Mouse (Mus musculus) small intestine, adult 2 months (tissue): ENCODE results near the gene Gm47289. TPM values are rescaled to one million over a fixed set of nuclear protein-coding genes. Genes with fewer than 3 reads are reported as not detected.

Experiments
- H3K27ac ChIP-seq: fragments of 200-500 bp; 2 replicates; pipeline ENCODE4 v1.5.1; 2012; ENCODE audit warnings: low read depth, low read length, control low read depth, inconsistent platforms; ENCODE audit not compliant: insufficient read depth
- H3K27me3 ChIP-seq: fragments of 200-500 bp; 2 replicates; pipeline ENCODE4 v1.6.1; 2012; ENCODE audit warnings: mild to moderate bottlenecking, moderate library complexity, low read length, inconsistent platforms; ENCODE audit not compliant: control insufficient read depth, insufficient read depth
- H3K36me3 ChIP-seq: fragments of 200-500 bp; 2 replicates; pipeline ENCODE4 v1.6.1; 2012; ENCODE audit warnings: mild to moderate bottlenecking, low read length, control low read depth, inconsistent platforms; ENCODE audit not compliant: control insufficient read depth, insufficient read depth
- H3K4me1 ChIP-seq: fragments of 200-500 bp; 2 replicates; pipeline ENCODE4 v1.6.1; 2012; ENCODE audit warnings: low read length, inconsistent platforms, mixed read lengths; ENCODE audit not compliant: control insufficient read depth, insufficient read depth, insufficient read length
- H3K4me3 ChIP-seq: fragments of 200-500 bp; 2 replicates; pipeline ENCODE4 v1.5.1; 2012; ENCODE audit warnings: low read depth, mild to moderate bottlenecking, control low read depth, inconsistent platforms, low read length, moderate library complexity
- CTCF ChIP-seq: fragments of 200-500 bp; IDR thresholded peaks from 2 replicates; pipeline ENCODE4 v1.5.1; 2012; ENCODE audit warnings: low read depth, mild to moderate bottlenecking, control low read depth, inconsistent platforms, low read length, moderate library complexity, mixed read lengths; ENCODE audit not compliant: insufficient replicate concordance, insufficient read length; ENCODE audit errors: extremely low read depth
- POLR2A ChIP-seq: fragments of 200-500 bp; IDR thresholded peaks from 2 replicates; pipeline ENCODE4 v1.6.1; 2012; ENCODE audit warnings: low read depth, mild to moderate bottlenecking, control low read depth, inconsistent platforms, low read length, moderate library complexity
- WGBS: fragments of 180-500 bp; shearing (Covaris S2); methylation state at CpG from one replicate; pipeline ENCODE4 v1.1.7; 2018; 5-methylcytosine and 5-hydroxymethylcytosine counted together
- polyA plus RNA-seq: library from polyadenylated mRNA; depleted of rRNA; stranded (reverse); fragments of >200 nt; gene quantifications from 2 replicates; pipeline ENCODE4 v1.2.3, GENCODE M21; 2012

Gene Gm47289
- polyA plus RNA-seq, 1 experiment = not detected

DNA sequence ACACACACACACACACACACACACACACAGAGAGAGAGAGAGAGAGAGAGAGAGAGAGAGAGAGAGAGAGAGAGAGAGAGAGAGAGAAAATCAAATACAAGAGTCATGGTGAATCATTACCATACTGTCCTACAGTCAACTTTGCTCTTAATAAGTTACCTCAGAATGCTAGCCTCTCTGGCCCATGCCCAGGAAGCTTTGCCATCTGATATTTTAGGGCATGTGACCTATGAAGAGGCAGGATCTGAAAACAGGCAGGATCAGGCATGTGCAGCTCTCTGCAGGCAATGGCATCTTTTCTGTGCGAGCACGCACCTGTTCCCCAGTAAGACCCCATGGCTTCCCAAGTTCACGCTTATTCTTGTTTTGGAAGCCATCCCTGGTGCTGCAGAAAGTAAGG lies 1.7 kb downstream of the Gm47289 start:
- no peaks in the 10 kb centered on the region for H3K36me3 ChIP-seq
- no peak overlapping the region for H3K4me3 ChIP-seq
- no peak overlapping the region for H3K27ac ChIP-seq
- no peaks in the 10 kb centered on the region for H3K27me3 ChIP-seq
- 80% methylated on average over 3 of the region's 3 CpGs for WGBS
- TF ChIP-seq POLR2A = no peak
- TF ChIP-seq CTCF = no peak
- peaks cover 12% of the 10 kb centered on the region for H3K4me1 ChIP-seq

DNA sequence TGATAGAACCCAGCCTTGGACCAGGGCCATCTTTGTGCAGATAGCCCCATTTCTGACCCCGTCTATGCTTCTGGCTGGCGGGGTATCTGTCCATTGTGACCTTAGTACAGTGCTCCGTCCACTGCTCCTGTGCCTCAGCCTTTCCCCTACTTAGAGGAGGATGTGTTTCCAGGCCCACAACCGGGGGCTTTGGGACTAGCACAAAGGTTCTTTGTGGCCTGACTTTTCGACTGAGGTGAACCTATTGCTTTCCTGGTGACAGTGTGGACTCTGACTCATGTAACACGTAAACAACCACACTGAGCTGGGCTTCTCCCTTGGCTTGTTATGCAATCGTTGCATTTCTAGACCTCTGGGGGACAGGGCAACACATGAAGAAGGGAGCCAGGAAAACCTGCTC lies 5.8 kb downstream of the Gm47289 start:
- Histone ChIP-seq H3K4me1 (peaks cover 18% of the 10 kb centered on the region; the same call in 1 of the 2 replicates), H3K27ac (peak overlapping the region; percentile 81), H3K36me3 (no peaks in the 10 kb centered on the region), H3K27me3 (no peaks in the 10 kb centered on the region), H3K4me3 (no peak overlapping the region)
- no peak for TF ChIP-seq CTCF
- TF ChIP-seq POLR2A = no peak
- 45% methylated on average over 7 of the region's 7 CpGs for WGBS

DNA sequence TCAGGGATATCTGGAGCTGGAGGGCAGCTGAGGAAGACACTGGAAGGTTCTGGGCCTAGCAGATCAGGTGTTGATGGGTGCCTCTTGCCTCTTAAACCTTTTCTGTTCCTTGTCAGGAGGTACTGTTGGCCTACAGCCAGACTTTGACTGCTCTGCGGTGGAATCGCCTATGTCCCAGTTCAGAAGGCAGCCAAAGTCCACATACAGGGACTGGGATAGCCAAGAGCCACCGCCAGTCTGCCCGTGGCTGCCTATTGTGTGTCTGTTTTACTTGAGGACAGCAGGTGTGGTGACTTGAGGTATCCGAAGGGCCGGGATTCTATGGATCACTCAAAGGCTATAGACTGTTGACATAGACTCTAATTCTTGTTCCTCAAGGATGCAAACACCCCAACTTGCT lies 6.6 kb downstream of the Gm47289 start:
- peak overlapping the region; percentile 81 for H3K27ac ChIP-seq
- H3K4me3 ChIP-seq = no peak overlapping the region
- H3K36me3 ChIP-seq = no peaks in the 10 kb centered on the region
- peaks cover 18% of the 10 kb centered on the region; the same call in 1 of the 2 replicates for H3K4me1 ChIP-seq
- WGBS = 31% methylated on average over 6 of the region's 6 CpGs
- TF ChIP-seq CTCF (no peak), POLR2A (no peak)
- no peaks in the 10 kb centered on the region for H3K27me3 ChIP-seq

DNA sequence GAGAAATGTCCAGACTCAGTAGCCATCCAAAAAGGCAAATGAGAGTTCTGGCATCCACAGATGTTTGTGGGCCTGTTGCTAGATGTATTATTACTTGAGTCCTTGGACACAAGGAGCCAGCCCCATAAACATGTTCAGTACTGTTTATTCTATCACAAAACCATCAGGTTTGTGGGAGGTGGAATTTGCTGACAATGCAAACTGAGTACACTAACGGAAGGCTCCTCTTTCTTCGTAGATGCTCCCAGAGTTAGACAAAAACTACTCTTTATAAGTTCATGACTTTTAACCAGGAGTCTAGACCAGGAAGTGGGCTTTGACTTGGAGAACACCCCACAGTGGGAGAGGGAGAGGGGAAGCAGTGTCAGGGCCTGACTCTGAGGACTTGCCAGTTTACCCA lies 8.6 kb downstream of the Gm47289 start:
- H3K4me3 ChIP-seq = no peak overlapping the region
- no peaks in the 10 kb centered on the region for H3K27me3 ChIP-seq
- H3K27ac ChIP-seq = no peak overlapping the region
- TF ChIP-seq CTCF (no peak), POLR2A (no peak)
- 84% methylated on average over 2 of the region's 2 CpGs for WGBS
- peaks cover 18% of the 10 kb centered on the region; the same call in 1 of the 2 replicates for H3K4me1 ChIP-seq
- H3K36me3 ChIP-seq = no peaks in the 10 kb centered on the region

DNA sequence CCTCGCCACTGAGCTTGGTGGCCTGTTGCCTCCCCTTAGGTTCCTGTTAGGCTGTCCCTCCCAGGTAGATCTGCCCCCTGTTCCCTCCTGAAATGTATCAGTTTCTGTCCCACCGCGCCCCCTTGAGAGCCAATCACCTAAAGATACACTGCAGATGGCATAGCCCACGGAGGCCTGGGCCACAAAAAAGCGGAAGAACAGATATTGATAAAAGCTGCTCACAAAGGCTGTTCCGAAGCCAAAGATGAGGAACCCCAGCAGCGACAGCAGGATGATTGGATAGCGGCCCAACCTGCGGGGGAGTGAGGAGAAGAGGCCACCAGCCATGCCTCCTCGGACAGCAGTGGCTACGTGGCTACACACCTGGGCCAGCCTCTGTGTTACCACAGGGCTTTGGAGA lies 20.3 kb downstream of the Gm47289 start:
- no peak overlapping the region for H3K27ac ChIP-seq
- no peaks in the 10 kb centered on the region for H3K4me1 ChIP-seq
- no peak overlapping the region for H3K4me3 ChIP-seq
- 88% methylated on average over 11 of the region's 11 CpGs for WGBS
- TF ChIP-seq POLR2A = no peak
- TF ChIP-seq CTCF = no peak
- no peaks in the 10 kb centered on the region for H3K27me3 ChIP-seq
- no peaks in the 10 kb centered on the region for H3K36me3 ChIP-seq

DNA sequence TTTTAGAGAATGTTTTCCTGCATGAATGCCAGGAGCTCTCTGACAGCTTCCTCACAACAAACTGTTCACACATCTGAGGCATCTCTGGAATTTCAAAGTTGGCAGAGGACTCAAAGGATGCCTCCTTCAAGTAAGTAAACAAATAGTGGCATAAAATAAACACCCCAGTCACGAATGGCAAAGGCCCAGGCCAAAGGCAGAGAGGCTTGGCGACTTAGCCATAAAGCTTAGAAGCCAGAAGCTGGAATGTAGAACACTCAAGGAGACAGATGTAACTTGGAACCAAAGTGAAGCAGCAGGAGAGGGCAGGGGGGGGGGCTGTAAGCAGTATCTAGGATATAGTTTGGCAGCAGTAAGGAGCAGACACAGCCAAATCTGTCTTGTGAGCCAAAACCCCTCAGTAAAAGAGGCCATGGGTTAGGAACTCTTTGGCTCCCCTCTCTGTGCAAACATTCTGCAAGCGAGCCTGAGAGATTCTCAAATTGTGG lies 22.3 kb downstream of the Gm47289 start:
- no peaks in the 10 kb centered on the region for H3K4me1 ChIP-seq
- no peak overlapping the region for H3K27ac ChIP-seq
- TF ChIP-seq POLR2A = no peak
- H3K4me3 ChIP-seq = no peak overlapping the region
- H3K36me3 ChIP-seq = no peaks in the 10 kb centered on the region
- WGBS = 25% methylated on average over 3 of the region's 3 CpGs
- H3K27me3 ChIP-seq = no peaks in the 10 kb centered on the region

DNA sequence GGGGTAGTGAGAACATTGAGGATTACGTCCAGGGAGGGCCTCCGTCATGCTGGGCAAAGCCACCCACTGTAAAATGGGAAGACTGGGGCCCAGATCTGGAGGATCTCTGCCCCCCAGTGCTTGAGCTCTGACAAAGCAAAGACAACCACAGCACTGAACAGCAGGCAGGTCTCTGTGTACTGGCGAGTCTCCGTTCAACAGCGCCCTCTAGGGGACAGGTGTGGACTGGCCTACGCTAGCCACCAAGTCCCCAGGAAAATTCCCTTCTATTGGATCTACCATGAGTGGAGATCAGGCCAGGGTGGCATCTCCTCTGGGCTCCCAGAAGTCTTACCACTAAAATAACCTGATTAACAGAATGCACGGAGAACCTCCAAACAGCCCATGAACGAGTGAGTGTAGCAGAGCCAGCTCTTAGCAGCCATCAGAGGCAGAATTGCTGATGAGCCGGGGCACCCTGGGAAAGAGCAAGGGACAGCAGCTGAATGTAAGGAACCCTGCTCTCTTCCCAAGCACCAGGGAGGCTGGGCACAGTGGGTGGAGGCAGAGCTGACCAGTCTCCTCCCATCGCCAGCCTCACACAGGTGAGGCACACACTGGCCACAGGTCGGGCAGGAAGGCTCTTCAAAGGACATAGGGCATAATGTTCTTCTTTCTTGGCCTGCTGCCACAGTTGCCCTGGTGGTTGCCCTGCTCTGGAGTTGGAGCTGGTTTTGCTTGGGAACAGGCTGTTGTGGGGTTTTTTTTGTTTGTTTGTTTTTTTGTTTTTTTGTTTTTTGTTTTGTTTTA lies 33.4 kb downstream of the Gm47289 start:
- 26% methylated on average over 11 of the region's 11 CpGs for WGBS
- peaks cover 3% of the 10 kb centered on the region; the same call in 1 of the 2 replicates for H3K4me1 ChIP-seq
- peak overlapping the region; percentile 59 for H3K27ac ChIP-seq
- H3K4me3 ChIP-seq = no peak overlapping the region
- TF ChIP-seq POLR2A (no peak), CTCF (peak; percentile 81)
- no peaks in the 10 kb centered on the region for H3K27me3 ChIP-seq
- no peaks in the 10 kb centered on the region for H3K36me3 ChIP-seq
